Mouse (Mus musculus): Measurements from ENCODE around the gene Pcmt1.
"Not testable (repeated sequence)": the region's sequence is repeated elsewhere in the genome, so short reads cannot be mapped to it uniquely, and the experiment has no call there.

Gene Pcmt1

GRCm38 (mm10) chr10:7645911-7646310, 35.0 kb downstream of the Pcmt1 start:
- no peak for DNase-seq (ENCODE audit: low read depth, low spot score)

- no peak for DNase-seq (ENCODE audit: low read depth, low spot score)
Measured at GRCm38 (mm10) chr10:7640366-7640765, 40.6 kb downstream of the Pcmt1 start.

GRCm38 (mm10) chr10:7630951-7631720, 49.8 kb downstream of the Pcmt1 start:
- DNase-seq (ENCODE audit: low read depth, low spot score), result no peak

- no peak for DNase-seq (ENCODE audit: low read depth, low spot score)
Measured at GRCm38 (mm10) chr10:7630286-7630685, 50.6 kb downstream of the Pcmt1 start.

GRCm38 (mm10) chr10:7629092-7629491, 51.8 kb downstream of the Pcmt1 start:
- no peak for DNase-seq (ENCODE audit: low read depth, low spot score)

- no peak for DNase-seq (ENCODE audit: low read depth, low spot score)
Measured at GRCm38 (mm10) chr10:7623861-7624518, 56.9 kb downstream of the Pcmt1 start.

GRCm38 (mm10) chr10:7622378-7622777, 58.6 kb downstream of the Pcmt1 start:
- DNase-seq (ENCODE audit: low read depth, low spot score), result no peak

- no peak for DNase-seq (ENCODE audit: low read depth, low spot score)
Measured at GRCm38 (mm10) chr10:7620723-7621122, 60.2 kb downstream of the Pcmt1 start.

- no peak for DNase-seq (ENCODE audit: low read depth, low spot score)
Measured at GRCm38 (mm10) chr10:7619821-7620241, 61.1 kb downstream of the Pcmt1 start.

- DNase-seq (ENCODE audit: low read depth, low spot score), result not testable (repeated sequence)
Measured at GRCm38 (mm10) chr10:7617556-7617955, 63.4 kb downstream of the Pcmt1 start.

- DNase-seq (ENCODE audit: low read depth, low spot score), result not testable (repeated sequence)
Measured at GRCm38 (mm10) chr10:7617146-7617545, 63.8 kb downstream of the Pcmt1 start.

- no peak for DNase-seq (ENCODE audit: low read depth, low spot score)
Measured at GRCm38 (mm10) chr10:7614834-7615233, 66.1 kb downstream of the Pcmt1 start.

GRCm38 (mm10) chr10:7612210-7612609, 68.7 kb downstream of the Pcmt1 start:
- DNase-seq (ENCODE audit: low read depth, low spot score), result not testable (repeated sequence)

GRCm38 (mm10) chr10:7611647-7612046, 69.3 kb downstream of the Pcmt1 start:
- no peak for DNase-seq (ENCODE audit: low read depth, low spot score)

- DNase-seq (ENCODE audit: low read depth, low spot score), result no peak
Measured at GRCm38 (mm10) chr10:7608611-7609010, 72.3 kb downstream of the Pcmt1 start.

GRCm38 (mm10) chr10:7606437-7606836, 74.5 kb downstream of the Pcmt1 start:
- no peak for DNase-seq (ENCODE audit: low read depth, low spot score)

GRCm38 (mm10) chr10:7605168-7605567, 75.8 kb downstream of the Pcmt1 start:
- DNase-seq (ENCODE audit: low read depth, low spot score), result no peak

GRCm38 (mm10) chr10:7600647-7601046, 80.3 kb downstream of the Pcmt1 start:
- peak; percentile 50 for DNase-seq (ENCODE audit: low read depth, low spot score)

GRCm38 (mm10) chr10:7598177-7598576, 82.8 kb downstream of the Pcmt1 start:
- no peak for DNase-seq (ENCODE audit: low read depth, low spot score)

- DNase-seq (ENCODE audit: low read depth, low spot score), result no peak
Measured at GRCm38 (mm10) chr10:7596251-7596650, 84.7 kb downstream of the Pcmt1 start.

- no peak for DNase-seq (ENCODE audit: low read depth, low spot score)
Measured at GRCm38 (mm10) chr10:7594797-7595196, 86.1 kb downstream of the Pcmt1 start.

GRCm38 (mm10) chr10:7590792-7591191, 90.1 kb downstream of the Pcmt1 start:
- no peak for DNase-seq (ENCODE audit: low read depth, low spot score)

GRCm38 (mm10) chr10:7590234-7590689, 90.7 kb downstream of the Pcmt1 start:
- DNase-seq (ENCODE audit: low read depth, low spot score), result no peak

Data from retina, adult 2 months (tissue).